Mouse (Mus musculus) stomach, embryonic 16.5 days (tissue): ENCODE data around the gene Map3k5. TPM values are rescaled to one million over a fixed set of nuclear protein-coding genes. Genes with fewer than 3 reads are reported as not detected.

Experiments used
- ATAC-seq: fragments of 200-750 bp; cut with Nextera tagmentation; 2 replicates; pipeline ENCODE4 v1.8.0; 2017; ENCODE audit warnings: moderate number of reproducible peaks, moderate TSS enrichment; ENCODE audit not compliant: insufficient read depth, low FRiP score
- H3K27ac ChIP-seq: fragments of 300-500 bp; sonication (generic); 2 replicates; pipeline ENCODE4 v1.5.1; 2014; ENCODE audit warnings: low read length
- H3K27me3 ChIP-seq: fragments of 300-500 bp; sonication (generic); 2 replicates; pipeline ENCODE4 v1.6.1; 2014; ENCODE audit warnings: low read length, control low read depth, mixed read lengths; ENCODE audit not compliant: control insufficient read depth, insufficient read depth
- H3K36me3 ChIP-seq: fragments of 300-500 bp; sonication (generic); 2 replicates; pipeline ENCODE4 v1.6.1; 2014; ENCODE audit warnings: low read length; ENCODE audit not compliant: control insufficient read depth, insufficient read depth
- H3K4me1 ChIP-seq: fragments of 300-500 bp; sonication (generic); 2 replicates; pipeline ENCODE4 v1.6.1; 2014; ENCODE audit warnings: low read length, control low read depth, mixed read lengths; ENCODE audit not compliant: control insufficient read depth, insufficient read depth
- H3K4me2 ChIP-seq: fragments of 300-500 bp; sonication (generic); 2 replicates; pipeline ENCODE4 v1.6.1; 2014; ENCODE audit warnings: low read depth, low read length, mixed read lengths
- H3K4me3 ChIP-seq: fragments of 300-500 bp; sonication (generic); replicated peaks from 2 replicates; pipeline ENCODE4 v1.5.1; 2014; ENCODE audit warnings: mild to moderate bottlenecking, low read length
- H3K9ac ChIP-seq: fragments of 300-500 bp; sonication (generic); 2 replicates; pipeline ENCODE4 v1.6.1; 2014; ENCODE audit warnings: low read length
- H3K9me3 ChIP-seq: fragments of 300-500 bp; sonication (generic); replicated peaks from 2 replicates; pipeline ENCODE4 v1.6.1; 2016; ENCODE audit warnings: low read length, control low read depth; ENCODE audit not compliant: control insufficient read depth
- WGBS: fragments of 180-500 bp; shearing (Covaris S2); extraction: QIAGEN DNeasy Blood & Tissue Kit; methylation state at CpG from one replicate; pipeline ENCODE4 v1.1.7; 2014; 5-methylcytosine and 5-hydroxymethylcytosine counted together
- polyA plus RNA-seq: library from polyadenylated mRNA; unstranded; fragments of >200 nt; fragmentation: Nextera tagmentation; extraction: Ambion mirVana; gene quantifications from 2 replicates; pipeline ENCODE4 v1.2.1, GENCODE M21; 2015

The Map3k5 gene
- polyA plus RNA-seq, 1 experiment from 2014 or later: 2.7 TPM

DNA sequence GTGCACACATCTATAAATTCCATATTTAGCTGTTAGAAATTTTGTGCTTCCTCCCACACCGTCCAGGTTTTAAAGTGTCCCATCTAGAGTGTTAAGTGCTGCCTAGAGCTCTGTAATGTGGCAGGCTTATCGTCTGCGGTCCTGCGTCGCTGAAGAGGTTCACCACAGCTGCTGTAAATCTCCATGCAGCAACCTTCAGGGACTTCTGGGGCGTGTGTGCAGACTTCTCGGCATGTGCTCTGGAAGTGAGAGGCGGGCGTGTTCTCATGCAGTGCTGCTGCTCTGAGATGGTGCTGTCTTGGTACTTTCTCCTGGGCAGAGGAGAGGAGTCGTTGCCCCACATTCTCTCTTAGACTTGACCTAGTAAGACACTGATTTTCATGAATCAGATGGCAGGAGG lies 246.9 kb downstream of the Map3k5 start:
- whole genome bisulfite sequencing: 34% methylated on average over 10 of the region's 10 CpGs
- ATAC-seq: no peak

GRCm38 (mm10) chr10:20181680-20182399 lies 247.6 kb downstream of the Map3k5 start:
- no peak overlapping the region for H3K27ac ChIP-seq
- ATAC-seq: no peak
- no peak overlapping the region for H3K4me2 ChIP-seq
- 60% methylated on average over 11 of the region's 11 CpGs for WGBS
- no peaks in the 10 kb centered on the region for H3K36me3 ChIP-seq
- H3K27me3 ChIP-seq: no peaks in the 10 kb centered on the region
- peaks cover 15% of the 10 kb centered on the region for H3K4me1 ChIP-seq
- no peaks in the 10 kb centered on the region for H3K9me3 ChIP-seq
- H3K9ac ChIP-seq: peak overlapping the region; percentile 36; the same call in 1 of the 2 replicates
- no peak overlapping the region for H3K4me3 ChIP-seq

More for the DNA sequence above, 246.9 kb downstream of the Map3k5 start:
- H3K27ac ChIP-seq: peak overlapping the region; percentile 30; the same call in 1 of the 2 replicates
- 0 out of 2 replicates have a peak overlapping the region, but pooled peaks have one; percentile 36 for H3K9ac ChIP-seq
- H3K4me3 ChIP-seq: no peak overlapping the region
- no peaks in the 10 kb centered on the region for H3K36me3 ChIP-seq
- H3K4me1 ChIP-seq: peaks cover 16% of the 10 kb centered on the region
- no peaks in the 10 kb centered on the region for H3K27me3 ChIP-seq
- H3K9me3 ChIP-seq: no peaks in the 10 kb centered on the region
- no peak overlapping the region for H3K4me2 ChIP-seq

DNA sequence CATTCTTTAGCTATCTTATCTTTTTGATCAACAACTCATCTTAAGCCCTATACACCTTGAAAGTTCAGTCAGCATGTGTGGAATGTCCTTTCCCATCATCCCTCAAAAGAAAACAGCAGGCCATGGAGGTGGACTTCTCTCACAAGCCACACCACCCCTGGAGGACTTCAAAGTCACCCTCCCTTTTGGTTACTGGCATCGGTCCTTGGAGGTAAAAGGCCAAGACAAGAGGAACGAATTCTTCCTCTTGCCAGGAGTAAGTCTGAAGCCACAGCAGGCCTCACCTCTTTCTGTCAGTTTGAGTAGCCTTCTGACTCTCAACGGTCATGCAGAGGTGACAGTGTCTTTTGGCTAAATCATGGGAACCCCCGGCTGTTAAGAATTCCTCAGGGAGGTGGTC lies 250.1 kb downstream of the Map3k5 start:
- no peak for ATAC-seq
- Histone ChIP-seq H3K4me1 (peaks cover 4% of the 10 kb centered on the region; the same call in 1 of the 2 replicates), H3K36me3 (no peaks in the 10 kb centered on the region), H3K4me3 (no peak overlapping the region), H3K27ac (no peak overlapping the region), H3K9ac (no peak overlapping the region), H3K27me3 (no peaks in the 10 kb centered on the region), H3K4me2 (no peak overlapping the region), H3K9me3 (no peaks in the 10 kb centered on the region)
- WGBS: 67% methylated on average over 4 of the region's 4 CpGs

- no peak for ATAC-seq
- peaks cover 4% of the 10 kb centered on the region; the same call in 1 of the 2 replicates for H3K4me1 ChIP-seq
- H3K36me3 ChIP-seq: no peaks in the 10 kb centered on the region
- H3K4me3 ChIP-seq: no peak overlapping the region
- H3K27me3 ChIP-seq: no peaks in the 10 kb centered on the region
- no peak overlapping the region for H3K27ac ChIP-seq
- 86% methylated on average over 4 of the region's 4 CpGs for WGBS
- no peak overlapping the region for H3K4me2 ChIP-seq
- H3K9ac ChIP-seq: no peak overlapping the region
- H3K9me3 ChIP-seq: no peaks in the 10 kb centered on the region
Observed at GRCm38 (mm10) chr10:20185264-20185663, 251.0 kb downstream of the Map3k5 start.

DNA sequence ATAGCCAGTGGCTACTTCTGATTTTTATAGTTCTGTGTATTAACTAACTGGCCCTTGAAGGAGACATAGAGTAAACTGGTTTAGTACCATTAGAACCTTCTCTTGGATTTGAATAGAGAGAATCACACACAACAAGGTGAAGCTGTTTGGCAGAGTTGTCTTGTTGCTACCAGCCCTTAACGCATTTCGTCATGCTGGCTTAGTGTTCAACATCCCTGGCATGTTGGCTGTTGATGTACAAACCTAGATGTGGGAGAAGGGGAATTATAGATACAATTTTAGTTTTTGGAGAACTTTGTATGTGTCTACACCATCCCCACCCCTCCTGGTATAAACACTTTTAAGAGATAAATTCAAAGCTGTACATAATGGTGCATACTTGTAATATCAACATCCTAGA lies 251.5 kb downstream of the Map3k5 start:
- WGBS: 98% methylated on average over 2 of the region's 2 CpGs
- no peaks in the 10 kb centered on the region for H3K9me3 ChIP-seq
- no peak overlapping the region for H3K27ac ChIP-seq
- no peak overlapping the region for H3K9ac ChIP-seq
- no peaks in the 10 kb centered on the region for H3K27me3 ChIP-seq
- H3K4me2 ChIP-seq: no peak overlapping the region
- H3K36me3 ChIP-seq: no peaks in the 10 kb centered on the region
- peaks cover 4% of the 10 kb centered on the region; the same call in 1 of the 2 replicates for H3K4me1 ChIP-seq
- ATAC-seq: no peak
- no peak overlapping the region for H3K4me3 ChIP-seq

GRCm38 (mm10) chr10:20186800-20187273 lies 252.6 kb downstream of the Map3k5 start:
- H3K4me2 ChIP-seq: no peak overlapping the region
- 53% methylated on average over 5 of the region's 5 CpGs for WGBS
- H3K4me1 ChIP-seq: no peaks in the 10 kb centered on the region
- peak overlapping the region; percentile 46 for H3K27ac ChIP-seq
- no peaks in the 10 kb centered on the region for H3K27me3 ChIP-seq
- no peak overlapping the region for H3K9ac ChIP-seq
- ATAC-seq: peak; percentile 88
- H3K9me3 ChIP-seq: no peaks in the 10 kb centered on the region
- no peaks in the 10 kb centered on the region for H3K36me3 ChIP-seq
- no peak overlapping the region for H3K4me3 ChIP-seq

- WGBS: 73% methylated on average over 6 of the region's 6 CpGs
- H3K36me3 ChIP-seq: no peaks in the 10 kb centered on the region
- no peak overlapping the region for H3K27ac ChIP-seq
- no peak overlapping the region for H3K9ac ChIP-seq
- H3K4me1 ChIP-seq: 0 out of 2 replicates have a peak, but pooled peaks cover 5% of the 10 kb centered on the region
- H3K4me3 ChIP-seq: no peak overlapping the region
- no peaks in the 10 kb centered on the region for H3K27me3 ChIP-seq
- no peaks in the 10 kb centered on the region for H3K9me3 ChIP-seq
- H3K4me2 ChIP-seq: no peak overlapping the region
- no peak for ATAC-seq
Observed at GRCm38 (mm10) chr10:20190139-20190747, 256.0 kb downstream of the Map3k5 start.

Other genes starting within 250 kb of the Map3k5 start
- gene Il20ra, start 221.9 kb upstream of the Map3k5 start, polyA plus RNA-seq: 0.24 and 0.28 TPM in 2 replicates
- gene Slc35d3, start 83.0 kb upstream of the Map3k5 start, polyA plus RNA-seq: 0.44 and 0.50 TPM in 2 replicates
- 41.3 and 42.7 TPM in 2 replicates for gene Pex7, start 26.8 kb upstream of the Map3k5 start, polyA plus RNA-seq
- gene Map7, start 214.0 kb downstream of the Map3k5 start, polyA plus RNA-seq: 19.4 and 20.2 TPM in 2 replicates